Mouse (Mus musculus) inflammation-experienced regulatory T-cells, adult 6 months (primary cell): ENCODE measurements around the gene Clec4f. TPM values are rescaled to one million over a fixed set of nuclear protein-coding genes. Genes with fewer than 3 reads are reported as not detected.
"Not testable (repeated sequence)": the region's sequence is repeated elsewhere in the genome, so short reads cannot be mapped to it uniquely, and the experiment has no call there.

Source experiments
- ATAC-seq: one replicate; pipeline ENCODE4 v1.8.0; 2017
- polyA plus RNA-seq, 3 experiments: library from polyadenylated mRNA; unstranded; fragments of 100-300 nt; shearing (Covaris generic); gene quantifications; one replicate each; pipeline ENCODE4 v1.2.1; 2017

The Clec4f gene
- polyA plus RNA-seq = not detected

- no peak for ATAC-seq
Observed at GRCm38 (mm10) chr6:83656087-83656486, at the start of gene Clec4f. Clec4f (minus strand) TSS chr6:83656187.

GRCm38 (mm10) chr6:83704701-83705100, 48.7 kb upstream of the Clec4f start:
- no peak for ATAC-seq

GRCm38 (mm10) chr6:83704294-83704693, 48.3 kb upstream of the Clec4f start:
- no peak for ATAC-seq

GRCm38 (mm10) chr6:83703722-83704078, 47.7 kb upstream of the Clec4f start:
- no peak for ATAC-seq

DNA sequence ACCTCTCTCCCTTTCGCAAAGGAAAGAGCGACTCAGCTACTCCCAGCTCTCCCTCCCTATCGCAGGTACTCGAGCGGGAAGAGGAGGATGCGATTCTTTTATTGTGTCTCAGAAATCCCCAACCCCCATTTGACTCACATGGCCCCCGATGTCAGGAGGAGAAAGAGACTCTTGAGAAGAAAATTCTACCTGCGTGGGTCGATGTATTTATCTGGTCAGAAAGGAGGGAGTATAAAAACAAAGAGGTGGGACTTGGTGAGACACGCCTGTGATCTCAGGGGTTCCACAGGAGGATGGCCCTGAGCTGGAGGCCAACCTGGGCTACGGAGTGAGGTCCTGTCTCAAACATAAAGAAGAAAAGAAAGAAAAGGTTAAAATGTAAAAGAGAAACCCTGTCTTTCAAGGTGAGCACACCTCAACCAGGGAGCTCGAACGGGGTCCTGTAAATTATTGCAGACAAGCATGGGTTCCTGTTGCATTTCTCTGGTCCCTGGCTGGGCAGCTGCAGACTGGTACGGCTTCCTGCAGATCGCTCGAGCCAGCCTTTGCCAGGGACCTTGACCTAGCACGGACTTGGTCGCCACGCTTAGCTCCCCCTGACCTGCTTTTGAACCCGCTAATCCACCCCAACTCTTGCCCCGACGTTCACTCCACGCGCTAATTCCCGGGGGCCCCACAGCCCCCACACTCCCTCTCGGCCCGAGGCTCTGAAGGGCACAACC, 47.2 kb upstream of the Clec4f start:
- ATAC-seq = no peak

DNA sequence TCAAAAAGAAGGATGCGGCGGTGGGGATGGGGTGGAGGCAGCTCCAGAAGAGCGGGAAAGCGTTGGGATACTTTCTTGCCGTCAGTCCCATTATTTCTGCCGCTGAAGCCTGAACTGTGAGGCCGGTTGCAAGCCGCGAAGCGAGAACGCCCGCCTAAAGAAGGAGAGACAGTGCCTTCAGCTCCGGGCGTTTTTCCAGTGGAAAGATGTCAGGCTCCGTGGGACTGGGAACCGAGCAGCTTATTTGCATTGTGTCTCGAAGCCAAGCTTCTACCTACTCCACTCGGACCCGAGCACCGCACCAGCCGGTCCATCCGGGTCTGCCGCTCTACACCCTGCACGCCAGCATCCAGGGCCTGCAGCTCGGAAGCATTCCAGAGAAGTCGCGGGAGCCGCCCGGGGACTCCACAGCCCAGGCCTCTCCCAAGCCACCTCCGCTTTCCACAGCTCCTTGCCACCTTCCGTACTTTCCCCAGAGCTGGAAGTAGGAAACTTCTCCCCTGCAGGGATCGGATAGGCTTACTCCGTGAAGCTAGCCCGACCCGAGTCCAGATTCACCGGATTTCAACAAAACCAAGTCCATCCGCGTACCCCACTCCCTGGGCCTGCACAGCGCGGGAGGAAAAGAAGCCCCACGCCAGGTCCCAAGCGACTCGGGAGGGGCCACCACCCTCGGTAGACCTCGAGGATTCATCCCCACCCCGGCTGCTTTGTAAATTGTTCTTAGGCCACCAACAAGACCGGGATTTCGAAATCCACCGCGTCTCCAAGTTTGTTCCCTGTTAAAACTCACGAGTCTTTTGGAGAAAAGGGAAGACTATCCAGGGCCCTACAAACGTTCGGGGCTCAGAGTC, 46.4 kb upstream of the Clec4f start:
- ATAC-seq = no peak

DNA sequence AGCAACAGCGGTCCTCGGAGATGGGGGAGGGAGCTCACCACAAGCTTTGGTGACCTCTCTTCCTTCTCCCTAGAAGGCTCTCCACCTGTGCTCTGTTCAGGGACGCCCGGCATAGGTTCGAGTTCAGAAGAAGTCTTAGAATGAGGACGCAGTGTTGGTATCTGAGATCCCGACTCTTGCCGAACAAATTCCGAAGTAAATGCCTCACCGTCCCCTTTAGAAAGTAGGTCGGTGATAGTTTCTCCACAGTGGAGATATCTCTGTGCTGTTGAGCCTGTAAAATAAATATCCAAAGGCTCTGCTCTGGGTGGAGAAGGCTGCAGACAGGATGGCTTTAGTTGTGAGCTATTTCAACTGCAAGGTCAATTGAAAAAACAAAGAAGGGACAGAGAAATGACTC, 45.0 kb upstream of the Clec4f start:
- ATAC-seq = no peak

- no peak for ATAC-seq
Observed at GRCm38 (mm10) chr6:83699971-83700370, 44.0 kb upstream of the Clec4f start.

GRCm38 (mm10) chr6:83697932-83698331, 41.9 kb upstream of the Clec4f start:
- no peak for ATAC-seq

GRCm38 (mm10) chr6:83696684-83697083, 40.7 kb upstream of the Clec4f start:
- ATAC-seq = no peak

- no peak for ATAC-seq
Observed at GRCm38 (mm10) chr6:83695731-83696130, 39.7 kb upstream of the Clec4f start.

DNA sequence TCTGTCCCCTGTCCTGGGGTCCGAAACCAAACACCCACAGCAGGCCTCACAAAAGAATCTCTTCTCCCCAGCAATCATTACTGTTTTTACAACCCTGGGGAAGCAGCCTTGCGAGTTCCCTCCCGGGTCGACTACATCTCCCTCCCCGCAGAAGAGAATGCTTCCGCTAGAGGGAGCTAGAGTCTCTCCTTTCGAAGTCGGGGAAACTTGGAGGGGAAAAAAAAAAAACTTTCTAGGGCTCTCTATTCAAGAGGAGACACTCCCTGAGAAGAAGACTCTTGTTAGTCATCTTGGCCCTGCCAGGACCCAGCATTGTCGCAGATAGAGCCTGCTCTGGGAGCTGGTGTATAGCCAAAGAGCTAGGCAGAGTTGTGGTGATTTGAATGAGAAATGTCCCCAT, 37.8 kb upstream of the Clec4f start:
- ATAC-seq = peak; percentile 56

DNA sequence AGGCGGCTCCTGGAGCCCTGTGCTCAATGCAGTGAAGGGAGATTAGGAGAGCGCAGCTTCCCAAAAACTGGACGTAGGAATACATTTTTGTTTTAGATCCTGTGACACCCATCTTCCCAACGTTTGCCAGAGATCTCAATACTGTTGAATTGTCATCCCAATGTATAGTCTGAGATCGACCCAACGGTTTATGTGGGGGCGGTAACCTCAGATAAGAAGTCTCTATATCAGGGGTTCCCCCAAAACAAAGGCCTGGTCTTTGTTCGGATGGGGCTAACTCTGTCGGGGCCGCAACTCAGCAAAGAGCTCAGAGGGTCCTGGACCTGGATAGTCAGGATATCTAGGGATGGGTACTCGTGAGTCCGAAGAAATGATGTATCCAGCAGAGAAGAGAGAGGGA, 37.0 kb upstream of the Clec4f start:
- no peak for ATAC-seq

GRCm38 (mm10) chr6:83690936-83691335, 34.9 kb upstream of the Clec4f start:
- ATAC-seq = no peak

- ATAC-seq = no peak
Observed at GRCm38 (mm10) chr6:83690277-83690676, 34.3 kb upstream of the Clec4f start.

GRCm38 (mm10) chr6:83689374-83689773, 33.4 kb upstream of the Clec4f start:
- ATAC-seq = no peak

DNA sequence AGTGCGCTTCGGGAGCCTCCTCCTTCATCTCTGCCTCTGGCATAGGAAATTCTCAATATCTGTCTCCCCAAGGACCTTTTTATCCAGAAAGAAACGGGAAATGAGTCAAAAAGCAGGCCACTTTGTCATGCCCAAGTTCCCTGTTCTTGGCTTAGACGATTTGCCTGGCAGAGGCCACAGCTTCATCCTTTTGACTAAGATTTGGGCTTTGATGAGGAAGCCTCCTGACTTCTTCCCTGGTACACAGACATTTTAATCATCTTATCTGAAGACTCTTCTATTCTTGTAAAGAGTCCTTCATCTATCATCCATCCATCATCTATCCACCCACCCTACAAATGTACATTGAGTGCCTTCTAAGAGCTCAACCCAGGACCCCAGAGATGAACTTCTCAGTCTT, 21.8 kb upstream of the Clec4f start, which contains the start of gene Cd207:
Cd207 (minus strand) TSS at position 101 of the 400 bp plus-strand sequence.
- ATAC-seq = no peak

DNA sequence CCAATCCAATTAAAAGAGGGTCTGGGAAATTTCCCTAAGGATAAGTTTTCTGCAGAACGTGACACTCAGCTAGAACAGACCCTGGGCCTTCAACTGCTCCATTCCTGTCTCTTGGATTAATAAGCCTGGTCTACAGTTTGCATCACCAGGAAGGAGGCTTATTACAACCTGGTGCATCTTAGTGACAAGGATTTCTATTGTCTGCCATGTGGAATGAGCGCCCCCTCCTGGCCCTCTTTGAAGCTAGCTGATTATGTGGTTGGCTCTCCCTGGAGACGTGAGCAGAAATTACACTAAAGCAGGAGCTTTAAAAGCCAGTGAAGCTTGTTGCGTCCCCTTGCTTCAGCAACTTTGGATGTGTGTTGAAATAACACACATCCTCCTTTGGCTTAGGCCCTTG, 17.4 kb upstream of the Clec4f start:
- ATAC-seq = no peak

DNA sequence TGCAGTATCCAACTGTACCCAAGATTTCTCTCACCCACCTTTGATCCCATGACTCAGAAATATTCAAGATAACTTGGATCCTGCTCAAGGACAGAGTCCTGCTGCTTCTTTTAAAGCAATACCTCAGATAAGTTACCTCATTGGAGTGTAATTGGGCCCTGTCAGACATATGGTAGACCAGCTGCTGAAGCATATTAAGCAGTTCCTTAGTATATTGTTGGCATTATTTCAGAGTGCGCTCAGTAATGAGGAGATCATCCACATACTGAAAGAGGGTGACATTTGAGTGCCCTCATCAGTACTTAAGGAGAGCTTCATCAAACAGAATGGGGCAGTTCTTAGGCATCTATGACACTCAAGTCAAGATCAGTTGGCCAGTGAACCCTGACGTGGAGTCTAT, 9.0 kb upstream of the Clec4f start:
- no peak for ATAC-seq

DNA sequence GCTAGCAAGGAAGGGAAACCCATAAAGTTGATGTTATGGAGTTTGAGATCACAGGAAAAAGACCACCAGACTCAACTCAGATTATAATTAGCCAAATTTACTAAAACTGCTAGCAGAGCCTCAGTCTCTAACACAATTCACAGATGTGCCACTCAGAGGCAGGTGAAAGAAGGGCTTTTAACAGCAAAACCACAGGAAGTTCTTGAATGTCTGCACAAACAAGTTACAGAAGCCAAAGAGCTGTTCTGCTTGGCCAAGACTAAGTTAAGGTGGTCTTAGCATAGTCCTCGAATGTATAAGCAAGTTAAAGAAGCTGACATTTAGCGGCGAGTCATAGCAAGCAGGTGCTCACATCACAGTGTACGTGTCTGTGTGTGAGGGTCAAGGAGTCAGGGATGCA, 4.8 kb upstream of the Clec4f start:
- ATAC-seq = no peak

DNA sequence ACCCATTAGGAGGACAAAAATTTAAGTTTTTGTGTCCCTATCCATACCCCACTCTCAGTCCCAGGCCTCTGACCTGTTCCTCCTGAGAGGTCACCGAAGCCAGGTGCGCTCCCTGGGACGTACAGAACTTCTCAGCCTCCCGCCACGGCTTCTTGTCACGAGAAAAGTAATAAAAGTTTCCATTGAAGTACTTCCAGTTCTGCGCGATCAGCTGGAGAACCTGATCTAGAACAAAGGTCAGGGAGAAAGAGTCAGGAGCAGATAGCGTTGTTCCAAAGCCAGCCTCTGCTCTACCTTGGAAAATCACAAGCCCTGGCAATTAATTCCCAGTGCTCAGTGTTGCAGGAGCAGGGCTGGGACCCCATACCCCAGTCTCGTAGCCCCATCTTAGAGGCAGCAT, 9.3 kb downstream of the Clec4f start:
- ATAC-seq = no peak

DNA sequence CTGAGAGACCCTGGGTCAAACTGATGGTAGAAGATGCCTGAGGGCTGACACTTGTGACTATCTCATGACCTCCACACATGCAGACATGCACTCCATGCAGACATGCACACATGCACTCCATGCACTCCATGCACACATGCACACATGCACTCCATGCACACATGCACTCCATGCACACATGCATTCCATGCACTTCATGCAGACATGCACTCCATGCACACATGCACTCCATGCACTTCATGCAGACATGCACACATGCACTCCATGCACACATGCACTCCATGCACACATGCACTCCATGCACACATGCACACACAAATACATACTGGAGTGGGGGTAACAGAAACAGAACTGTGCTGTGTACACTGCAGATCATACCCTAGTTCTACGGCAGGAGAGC, 20.7 kb downstream of the Clec4f start:
- no peak for ATAC-seq

DNA sequence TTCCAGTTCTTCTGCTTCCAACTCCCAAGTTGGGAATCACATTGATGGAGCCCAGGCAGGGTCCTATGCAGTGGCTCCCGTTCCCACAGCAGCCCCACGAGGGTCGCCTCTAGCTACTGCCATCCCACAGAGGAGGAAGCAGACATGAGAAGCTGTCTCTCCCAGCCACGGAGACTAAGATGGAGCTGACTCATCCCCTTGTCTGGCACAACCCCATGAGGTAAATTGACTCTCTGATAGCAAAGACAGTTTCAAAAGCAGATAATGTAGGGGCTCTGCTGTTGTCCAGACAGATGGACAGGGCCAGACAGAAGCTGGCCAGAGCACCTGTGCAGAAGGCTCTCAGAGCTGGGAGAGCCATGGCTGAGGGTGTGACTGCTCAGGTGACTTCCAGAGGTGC, 21.4 kb downstream of the Clec4f start:
- not testable (repeated sequence) for ATAC-seq

GRCm38 (mm10) chr6:83634106-83634505, 21.9 kb downstream of the Clec4f start:
- ATAC-seq = not testable (repeated sequence)
